Mouse (Mus musculus) embryonic facial prominence, embryonic 11.5 days (tissue): Measurements from ENCODE around the gene Rsad1. TPM values are rescaled to one million over a fixed set of nuclear protein-coding genes. Genes with fewer than 3 reads are reported as not detected.

Experiments used
- polyA plus RNA-seq: library from polyadenylated mRNA; unstranded; fragments of >200 nt; fragmentation: Nextera tagmentation; extraction: Ambion mirVana; gene quantifications from 2 replicates; pipeline ENCODE4 v1.2.1, GENCODE M21; 2014

The Rsad1 gene
- polyA plus RNA-seq, 1 experiment from 2014 or later: 2.4 TPM

Other genes starting within 250 kb of the Rsad1 start
- 114 and 126 TPM in 2 replicates for gene Luc7l3, start 227.3 kb downstream of the Rsad1 start, polyA plus RNA-seq
- gene Ankrd40, start 221.3 kb downstream of the Rsad1 start, polyA plus RNA-seq: 19.9 and 23.5 TPM in 2 replicates
- gene Abcc3, start 156.3 kb downstream of the Rsad1 start, polyA plus RNA-seq: 0.60 and 0.63 TPM in 2 replicates
- gene Cacna1g, start 75.1 kb downstream of the Rsad1 start, polyA plus RNA-seq: 10.9 and 14.1 TPM in 2 replicates
- gene Spata20, start 63.1 kb downstream of the Rsad1 start, polyA plus RNA-seq: 0.08 and 0.27 TPM in 2 replicates
- gene Epn3, start 49.3 kb downstream of the Rsad1 start, polyA plus RNA-seq: 1.5 and 2.3 TPM in 2 replicates
- 1.9 and 2.4 TPM in 2 replicates for gene Mycbpap, start 27.5 kb downstream of the Rsad1 start, polyA plus RNA-seq
- gene Chad, start 15.8 kb upstream of the Rsad1 start, polyA plus RNA-seq: 0.52 and 1.0 TPM in 2 replicates
- 6.8 and 7.1 TPM in 2 replicates for gene Acsf2, start 52.6 kb upstream of the Rsad1 start, polyA plus RNA-seq
- gene Lrrc59, start 80.5 kb upstream of the Rsad1 start, polyA plus RNA-seq: 171 and 185 TPM in 2 replicates
- 122 and 136 TPM in 2 replicates for gene Mrpl27, start 104.5 kb upstream of the Rsad1 start, polyA plus RNA-seq
- gene Eme1, start 104.7 kb upstream of the Rsad1 start, polyA plus RNA-seq: 47.0 and 51.7 TPM in 2 replicates
- 11.1 and 12.1 TPM in 2 replicates for gene Xylt2, start 128.3 kb upstream of the Rsad1 start, polyA plus RNA-seq
- gene Gm11541, start 155.2 kb upstream of the Rsad1 start, polyA plus RNA-seq: 0.15 and 0.21 TPM in 2 replicates
- gene Cdc34b, start 192.5 kb upstream of the Rsad1 start, polyA plus RNA-seq: 0.29 and 0.36 TPM in 2 replicates
- gene Tmem92, start 233.4 kb upstream of the Rsad1 start, polyA plus RNA-seq: not detected in 2 replicates